Mouse (Mus musculus): ENCODE results near the gene Tmed8.

GRCm38 (mm10) chr12:87196310-87196709, 3.9 kb downstream of the Tmed8 start:
- TF ChIP-seq CTCF (IDR thresholded peaks at IDR 0.05; ENCODE audit: borderline replicate concordance, extremely low read depth, insufficient read depth, insufficient read length) = no peak
- no peak for TF ChIP-seq POLR2A (IDR thresholded peaks at IDR 0.05; ENCODE audit: borderline replicate concordance, extremely low read depth, insufficient read depth, insufficient read length, poor library complexity, severe bottlenecking)
